Mouse (Mus musculus): ENCODE measurements around the gene Ptprf.

Gene Ptprf

GRCm38 (mm10) chr4:118219487-118219886, 71.7 kb downstream of the Ptprf start:
- in situ Hi-C loops (cut with MboI; ENCODE audit: low sequenced_read_pairs), result no loop called here

GRCm38 (mm10) chr4:118218521-118218920, 72.7 kb downstream of the Ptprf start:
- in situ Hi-C loops (cut with MboI; ENCODE audit: low sequenced_read_pairs), result no loop called here

- in situ Hi-C loops (cut with MboI; ENCODE audit: low sequenced_read_pairs), result no loop called here
Observed at GRCm38 (mm10) chr4:118216726-118217595, 74.2 kb downstream of the Ptprf start.

- in situ Hi-C loops (cut with MboI; ENCODE audit: low sequenced_read_pairs), result no loop called here
Observed at GRCm38 (mm10) chr4:118214891-118215290, 76.3 kb downstream of the Ptprf start.

GRCm38 (mm10) chr4:118206918-118207640, 84.1 kb downstream of the Ptprf start:
- in situ Hi-C loops (cut with MboI; ENCODE audit: low sequenced_read_pairs), result no loop called here

GRCm38 (mm10) chr4:118205906-118206305, 85.3 kb downstream of the Ptprf start:
- in situ Hi-C loops (cut with MboI; ENCODE audit: low sequenced_read_pairs), result no loop called here

GRCm38 (mm10) chr4:118199093-118199492, 92.1 kb downstream of the Ptprf start:
- in situ Hi-C loops (cut with MboI; ENCODE audit: low sequenced_read_pairs), result no loop called here

- in situ Hi-C loops (cut with MboI; ENCODE audit: low sequenced_read_pairs), result no loop called here
Observed at GRCm38 (mm10) chr4:118198606-118199005, 92.6 kb downstream of the Ptprf start.

- in situ Hi-C loops (cut with MboI; ENCODE audit: low sequenced_read_pairs), result no loop called here
Observed at GRCm38 (mm10) chr4:118196185-118196584, 95.0 kb downstream of the Ptprf start.

- in situ Hi-C loops (cut with MboI; ENCODE audit: low sequenced_read_pairs), result no loop called here
Observed at GRCm38 (mm10) chr4:118180301-118181080, 110.7 kb downstream of the Ptprf start.

GRCm38 (mm10) chr4:118179467-118180300, 111.5 kb downstream of the Ptprf start, which contains the start of gene Kdm4a:
Gene Kdm4a (minus strand): TSS chr4:118180043.
- in situ Hi-C loops (cut with MboI; ENCODE audit: low sequenced_read_pairs), result no loop called here

GRCm38 (mm10) chr4:118178952-118179466, 112.2 kb downstream of the Ptprf start:
- in situ Hi-C loops (cut with MboI; ENCODE audit: low sequenced_read_pairs), result no loop called here

GRCm38 (mm10) chr4:118172461-118172860, 118.7 kb downstream of the Ptprf start:
- in situ Hi-C loops (cut with MboI; ENCODE audit: low sequenced_read_pairs), result no loop called here

- in situ Hi-C loops (cut with MboI; ENCODE audit: low sequenced_read_pairs), result no loop called here
Observed at GRCm38 (mm10) chr4:118171006-118171405, 120.2 kb downstream of the Ptprf start.

GRCm38 (mm10) chr4:118162123-118162522, 129.1 kb downstream of the Ptprf start:
- in situ Hi-C loops (cut with MboI; ENCODE audit: low sequenced_read_pairs), result no loop called here
